Mouse (Mus musculus) intestine, postnatal 0 days (tissue): ENCODE measurements at regions not wholly inside any gene's neighbourhood (a gene's known extent, or its start where the extent isn't known, plus 50 kb on each side); places are given as distances from the start of the nearest gene placed in this dataset.

Source experiments
- ATAC-seq: fragments of 200-750 bp; cut with Nextera tagmentation; 2 replicates; pipeline ENCODE4 v1.8.0; 2017; ENCODE audit warnings: mild to moderate bottlenecking, moderate TSS enrichment, moderate library complexity
- H3K27ac ChIP-seq: fragments of 300-500 bp; sonication (generic); 2 replicates; pipeline ENCODE4 v1.5.1; 2014; ENCODE audit warnings: mild to moderate bottlenecking, low read depth, low read length, moderate library complexity
- H3K27me3 ChIP-seq: fragments of 300-500 bp; sonication (generic); replicated peaks from 2 replicates; pipeline ENCODE4 v1.6.1; 2014; ENCODE audit warnings: low read length, mixed read lengths; ENCODE audit not compliant: control insufficient read depth, insufficient read depth
- H3K36me3 ChIP-seq: fragments of 300-500 bp; sonication (generic); 2 replicates; pipeline ENCODE4 v1.6.1; 2014; ENCODE audit warnings: mild to moderate bottlenecking, moderate library complexity; ENCODE audit not compliant: control insufficient read depth, insufficient read depth
- H3K4me1 ChIP-seq: fragments of 300-500 bp; sonication (generic); replicated peaks from 2 replicates; pipeline ENCODE4 v1.6.1; 2014; ENCODE audit warnings: antibody characterized with exemption, low read length, mixed read lengths; ENCODE audit not compliant: control insufficient read depth, insufficient read depth
- H3K4me2 ChIP-seq: fragments of 300-500 bp; sonication (generic); replicated peaks from 2 replicates; pipeline ENCODE4 v1.6.1; 2014; ENCODE audit warnings: low read depth, mild to moderate bottlenecking, moderate library complexity
- H3K4me3 ChIP-seq: fragments of 300-500 bp; sonication (generic); 2 replicates; pipeline ENCODE4 v1.5.1; 2014; ENCODE audit warnings: low read depth, low read length
- H3K9ac ChIP-seq: fragments of 300-500 bp; sonication (generic); 2 replicates; pipeline ENCODE4 v1.6.1; 2014; ENCODE audit warnings: mild to moderate bottlenecking, low read depth, low read length
- H3K9me3 ChIP-seq: fragments of 300-500 bp; sonication (generic); 2 replicates; pipeline ENCODE4 v1.6.1; 2016; ENCODE audit warnings: mixed run types; ENCODE audit not compliant: control insufficient read depth
- CTCF ChIP-seq: sonication (generic); IDR thresholded peaks from 2 replicates; pipeline ENCODE4 v1.5.1; 2016; ENCODE audit warnings: low read depth, mild to moderate bottlenecking, control low read depth, antibody characterized with exemption, moderate library complexity
- WGBS: fragments of 180-500 bp; shearing (Covaris S2); extraction: QIAGEN DNeasy Blood & Tissue Kit; methylation state at CpG from one replicate; pipeline ENCODE4 v1.1.7; 2014; 5-methylcytosine and 5-hydroxymethylcytosine counted together

DNA sequence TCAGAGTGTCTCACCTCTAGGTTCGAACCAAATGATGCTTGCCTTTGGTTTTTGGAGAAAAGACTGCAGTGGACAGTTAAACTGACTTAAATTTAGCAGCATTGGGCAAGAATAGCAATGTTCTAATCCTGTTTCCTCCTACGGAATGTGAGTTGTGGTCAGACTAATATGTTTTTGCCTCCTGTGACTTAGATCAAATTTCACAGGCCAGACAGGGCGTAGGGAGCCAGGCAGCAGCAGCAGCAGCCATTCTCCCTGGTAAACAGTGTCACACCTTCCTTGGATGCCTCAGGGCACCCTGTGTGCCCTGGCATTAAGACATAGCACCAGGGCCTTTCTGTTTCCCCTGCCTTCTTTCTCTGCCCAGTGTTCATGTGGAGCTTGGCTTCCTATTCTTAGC lies 323.7 kb upstream of the Rasgrp1 start:
- no peak overlapping the region for H3K27ac ChIP-seq
- no peak overlapping the region for H3K9ac ChIP-seq
- no peaks in the 10 kb centered on the region for H3K27me3 ChIP-seq
- no peaks in the 10 kb centered on the region for H3K36me3 ChIP-seq
- 64% methylated on average over 3 of the region's 3 CpGs for WGBS
- ATAC-seq = no peak
- H3K4me3 ChIP-seq = no peak overlapping the region
- no peak for TF ChIP-seq CTCF
- H3K9me3 ChIP-seq = no peaks in the 10 kb centered on the region
- H3K4me1 ChIP-seq = no peaks in the 10 kb centered on the region
- no peak overlapping the region for H3K4me2 ChIP-seq

DNA sequence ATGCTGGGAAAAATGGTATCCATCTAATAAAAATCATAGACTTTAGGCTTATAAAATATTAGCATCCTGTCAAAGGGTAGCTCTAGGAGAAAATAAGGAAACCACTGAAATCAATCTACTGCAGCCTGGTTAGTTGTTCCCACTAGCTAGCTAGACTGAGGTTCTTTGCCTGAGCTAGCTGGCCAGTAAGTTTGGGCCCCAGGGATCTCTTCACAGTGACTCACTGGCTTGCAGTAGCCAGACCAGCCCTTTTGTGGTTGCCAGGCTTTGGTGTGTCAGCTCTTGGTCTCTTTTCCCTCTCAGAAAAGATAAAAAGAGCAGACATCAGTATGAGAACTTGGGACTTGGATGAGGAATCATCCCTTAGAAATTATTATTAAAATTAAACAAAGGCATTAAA lies 325.3 kb upstream of the Rasgrp1 start:
- H3K4me2 ChIP-seq = no peak overlapping the region
- H3K36me3 ChIP-seq = no peaks in the 10 kb centered on the region
- H3K27ac ChIP-seq = no peak overlapping the region
- H3K27me3 ChIP-seq = no peaks in the 10 kb centered on the region
- no peak for ATAC-seq
- no peaks in the 10 kb centered on the region for H3K9me3 ChIP-seq
- H3K4me3 ChIP-seq = no peak overlapping the region
- no peak overlapping the region for H3K9ac ChIP-seq
- no peaks in the 10 kb centered on the region for H3K4me1 ChIP-seq
- TF ChIP-seq CTCF = no peak

DNA sequence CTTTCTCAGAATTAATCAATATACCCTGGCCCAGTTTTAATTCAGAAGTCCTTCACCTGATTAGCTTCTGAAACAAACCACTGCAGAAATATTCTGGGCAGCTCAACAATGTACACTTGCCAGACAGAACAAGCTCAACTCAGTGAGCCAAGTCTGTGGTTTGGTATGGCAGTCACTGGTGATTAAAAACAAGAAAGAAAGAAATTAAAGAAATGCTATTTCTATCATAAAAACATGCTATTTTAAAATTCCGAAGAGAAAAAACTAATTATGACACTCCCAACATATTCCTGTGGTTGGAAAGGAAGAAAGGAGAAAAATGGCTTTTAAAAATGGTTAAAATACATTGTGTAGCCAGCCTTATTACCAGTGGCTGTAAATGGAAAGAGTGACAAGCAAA lies 332.1 kb upstream of the Rasgrp1 start:
- Histone ChIP-seq H3K4me2 (no peak overlapping the region), H3K27me3 (no peaks in the 10 kb centered on the region), H3K36me3 (no peaks in the 10 kb centered on the region), H3K4me1 (no peaks in the 10 kb centered on the region), H3K4me3 (no peak overlapping the region), H3K27ac (no peak overlapping the region), H3K9ac (no peak overlapping the region), H3K9me3 (no peaks in the 10 kb centered on the region)
- TF ChIP-seq CTCF = no peak
- no peak for ATAC-seq
- 75% methylated on average over 1 of the region's 1 CpGs for WGBS

DNA sequence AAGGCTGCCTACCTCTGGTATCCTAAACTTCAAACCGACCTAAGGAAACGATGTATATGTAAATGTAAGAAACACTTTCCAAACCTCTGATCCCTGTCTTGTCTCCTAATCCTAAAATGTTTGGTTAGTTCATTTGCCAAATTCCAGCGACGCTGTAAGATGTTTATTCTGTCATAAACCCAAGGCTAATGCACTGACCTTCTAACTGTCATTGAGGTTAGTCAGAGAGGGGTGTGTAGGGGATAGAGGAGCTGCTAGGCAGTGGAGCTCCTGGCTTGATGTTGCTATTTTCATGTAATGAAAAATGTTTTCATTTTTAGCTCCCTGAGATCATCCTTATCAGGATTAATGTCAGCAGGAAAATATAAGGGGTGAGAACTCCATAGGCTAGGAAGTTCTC lies 335.8 kb upstream of the Rasgrp1 start:
- no peaks in the 10 kb centered on the region for H3K4me1 ChIP-seq
- H3K9me3 ChIP-seq = no peaks in the 10 kb centered on the region
- H3K9ac ChIP-seq = no peak overlapping the region
- H3K27ac ChIP-seq = no peak overlapping the region
- H3K27me3 ChIP-seq = no peaks in the 10 kb centered on the region
- 25% methylated on average over 4 of the region's 4 CpGs for WGBS
- TF ChIP-seq CTCF = no peak
- H3K4me3 ChIP-seq = no peak overlapping the region
- no peak for ATAC-seq
- H3K36me3 ChIP-seq = no peaks in the 10 kb centered on the region
- H3K4me2 ChIP-seq = no peak overlapping the region

DNA sequence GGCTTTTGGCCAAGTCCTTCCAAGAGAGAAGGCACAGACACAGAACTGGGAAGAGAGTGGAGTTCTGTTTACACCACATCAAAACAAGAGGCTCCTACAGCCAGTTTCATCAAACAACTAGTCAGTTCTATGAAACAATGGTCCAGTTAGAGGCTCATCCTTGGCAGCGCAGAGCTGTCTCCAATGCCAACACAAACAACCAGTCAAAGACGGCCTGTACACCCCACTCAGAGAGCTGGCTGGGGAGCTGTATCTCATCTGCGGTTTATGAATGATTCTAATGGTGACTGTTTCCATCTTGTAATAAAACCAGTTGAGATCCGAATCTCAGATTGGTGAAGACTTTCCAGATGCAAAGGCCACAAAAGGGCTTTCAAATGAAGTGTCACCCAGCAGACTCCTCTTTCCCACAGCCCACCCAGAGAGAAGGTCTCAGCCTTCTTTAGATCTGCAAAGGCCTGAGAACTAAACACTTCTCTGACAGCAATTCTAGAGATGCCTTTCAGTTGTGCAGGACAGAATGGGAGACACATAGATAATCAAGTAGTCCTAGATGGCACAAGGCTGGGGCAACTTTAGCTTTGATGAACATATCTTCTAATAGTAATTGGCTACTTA lies 343.1 kb upstream of the Rasgrp1 start:
- Histone ChIP-seq H3K9me3 (no peaks in the 10 kb centered on the region), H3K4me3 (no peak overlapping the region), H3K36me3 (no peaks in the 10 kb centered on the region), H3K9ac (no peak overlapping the region), H3K27me3 (no peaks in the 10 kb centered on the region), H3K4me2 (no peak overlapping the region), H3K27ac (no peak overlapping the region), H3K4me1 (no peaks in the 10 kb centered on the region)
- WGBS = 63% methylated on average over 4 of the region's 4 CpGs
- no peak for ATAC-seq
- TF ChIP-seq CTCF = no peak

DNA sequence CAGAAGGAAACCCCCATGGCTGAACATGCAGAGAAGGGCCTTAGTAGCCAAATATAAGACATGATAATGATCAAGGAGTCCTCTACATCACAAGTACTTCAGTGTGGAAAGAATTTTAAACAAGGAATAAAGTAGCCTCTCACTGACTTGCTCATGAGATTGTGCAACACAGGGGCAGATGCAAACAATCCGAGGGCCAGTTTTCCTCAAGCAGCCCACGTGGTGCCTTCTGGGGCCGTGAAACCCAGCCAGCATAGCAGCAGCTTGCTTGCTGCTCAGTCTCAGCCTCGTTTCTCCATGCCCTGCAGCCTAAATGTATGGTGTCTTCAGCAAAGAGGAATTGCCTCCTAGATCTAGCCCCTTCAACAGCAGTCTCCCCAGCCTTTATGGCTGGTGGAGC lies 350.7 kb upstream of the Rasgrp1 start:
- ATAC-seq = no peak
- 62% methylated on average over 4 of the region's 4 CpGs for WGBS

More for the DNA sequence above, 350.7 kb upstream of the Rasgrp1 start:
- H3K4me3 ChIP-seq = no peak overlapping the region
- no peaks in the 10 kb centered on the region for H3K27me3 ChIP-seq
- no peak overlapping the region for H3K27ac ChIP-seq
- no peak for TF ChIP-seq CTCF
- H3K9me3 ChIP-seq = no peaks in the 10 kb centered on the region
- H3K9ac ChIP-seq = no peak overlapping the region
- no peak overlapping the region for H3K4me2 ChIP-seq
- no peaks in the 10 kb centered on the region for H3K4me1 ChIP-seq
- H3K36me3 ChIP-seq = no peaks in the 10 kb centered on the region
